Mouse (Mus musculus) MEL (cell line): Measurements from ENCODE around the gene Aff3. TPM values are rescaled to one million over a fixed set of nuclear protein-coding genes. Genes with fewer than 3 reads are reported as not detected.

Source experiments
- DNase-seq: peaks from one replicate; pipeline ENCODE4 v3.0.0; 2011; ENCODE audit warnings: low read depth, low spot score
- H3K27ac ChIP-seq: 2 replicates; pipeline ENCODE4 v1.5.1; 2012; ENCODE audit warnings: low read depth, mild to moderate bottlenecking, control low read depth, low read length, moderate library complexity; ENCODE audit not compliant: control insufficient read depth
- H3K27me3 ChIP-seq, 2 experiments: fragments of 150-350 bp in 1 of 2; sonication (generic) in 1 of 2; 2 replicates each; pipeline ENCODE4 v1.6.1; 2012; ENCODE audit warnings: low read length in 2 of 2, mild to moderate bottlenecking in 2 of 2, improper control_type of control experiment in 1 of 2, moderate library complexity in 1 of 2; ENCODE audit not compliant: insufficient read depth in 2 of 2, control insufficient read depth in 1 of 2
- H3K36me3 ChIP-seq, 2 experiments: 2 replicates each; pipeline ENCODE4 v1.6.1; 2012 to 2014; ENCODE audit warnings: low read length in 2 of 2, improper control_type of control experiment in 1 of 2, inconsistent platforms in 1 of 2, mild to moderate bottlenecking in 1 of 2; ENCODE audit not compliant: insufficient read depth in 2 of 2, control insufficient read depth in 1 of 2
- H3K4me1 ChIP-seq, 2 experiments: fragments of 150-350 bp in 1 of 2; sonication (generic) in 1 of 2; 2 replicates each; pipeline ENCODE4 v1.6.1; 2012; ENCODE audit warnings: low read length in 2 of 2, improper control_type of control experiment in 1 of 2, mild to moderate bottlenecking in 1 of 2; ENCODE audit not compliant: insufficient read depth in 2 of 2, control insufficient read depth in 1 of 2
- H3K4me3 ChIP-seq, 2 experiments: fragments of 150-350 bp in 1 of 2; sonication (generic) in 1 of 2; 2 replicates each; pipeline ENCODE4 v1.5.1; 2012; ENCODE audit warnings: low read depth in 2 of 2, low read length in 2 of 2, mild to moderate bottlenecking in 2 of 2, moderate library complexity in 2 of 2, control low read depth in 1 of 2, improper control_type of control experiment in 1 of 2; ENCODE audit not compliant: control insufficient read depth in 1 of 2, insufficient read depth in 1 of 2
- H3K79me2 ChIP-seq: 2 replicates; pipeline ENCODE4 v1.6.1; 2012; ENCODE audit warnings: mild to moderate bottlenecking, low read length, moderate library complexity; ENCODE audit not compliant: control insufficient read depth, poor library complexity, insufficient read depth
- H3K9ac ChIP-seq: 2 replicates; pipeline ENCODE4 v1.6.1; 2012; ENCODE audit warnings: low read depth, mild to moderate bottlenecking, control low read depth, low read length, moderate library complexity; ENCODE audit not compliant: control insufficient read depth, poor library complexity, severe bottlenecking
- H3K9me3 ChIP-seq: fragments of 150-350 bp; sonication (generic); replicated peaks from 2 replicates; pipeline ENCODE4 v1.6.1; 2012; ENCODE audit warnings: mild to moderate bottlenecking, low read length, improper control_type of control experiment, moderate library complexity; ENCODE audit not compliant: insufficient read depth
- BHLHE40 ChIP-seq: IDR thresholded peaks from 2 replicates; pipeline ENCODE4 v1.6.1; 2012; ENCODE audit warnings: low read depth, mild to moderate bottlenecking, inconsistent platforms, low read length, improper control_type of control experiment, borderline replicate concordance
- CHD2 ChIP-seq: IDR thresholded peaks from 2 replicates; pipeline ENCODE4 v1.6.1; 2011; ENCODE audit warnings: low read length, improper control_type of control experiment
- CTCF ChIP-seq, 3 experiments: IDR thresholded peaks in 2 of 3; conservative IDR thresholded peaks in 1 of 3; 2 replicates each; pipeline ENCODE4 v1.5.1; 2011 to 2012; ENCODE audit warnings: low read length in 3 of 3, low read depth in 2 of 3, mild to moderate bottlenecking in 2 of 3, improper control_type of control experiment in 1 of 3, inconsistent platforms in 1 of 3, mixed read lengths in 1 of 3, moderate library complexity in 1 of 3; ENCODE audit not compliant: control insufficient read depth in 1 of 3, insufficient read depth in 1 of 3, poor library complexity in 1 of 3, severe bottlenecking in 1 of 3
- EP300 ChIP-seq, 2 experiments: IDR thresholded peaks; 2 replicates each; pipeline ENCODE4 v1.6.1; 2011; ENCODE audit warnings: improper control_type of control experiment in 2 of 2, low read length in 2 of 2, low read depth in 1 of 2, mild to moderate bottlenecking in 1 of 2
- ETS1 ChIP-seq: IDR thresholded peaks from 2 replicates; pipeline ENCODE4 v1.6.1; 2012; ENCODE audit warnings: low read depth, mild to moderate bottlenecking, inconsistent platforms, low read length, improper control_type of control experiment, moderate library complexity
- KAT2A ChIP-seq: conservative IDR thresholded peaks from 2 replicates; pipeline ENCODE4 v1.6.1; 2012; ENCODE audit warnings: low read depth, low read length, improper control_type of control experiment, inconsistent platforms
- MAFK ChIP-seq: IDR thresholded peaks from 2 replicates; pipeline ENCODE4 v1.6.1; 2011; ENCODE audit warnings: low read depth, mild to moderate bottlenecking, low read length, improper control_type of control experiment, borderline replicate concordance
- MAZ ChIP-seq: IDR thresholded peaks from 2 replicates; pipeline ENCODE4 v1.6.1; 2012; ENCODE audit warnings: low read depth, mild to moderate bottlenecking, inconsistent platforms, low read length, improper control_type of control experiment
- MYB ChIP-seq: IDR thresholded peaks from 2 replicates; pipeline ENCODE4 v1.6.1; 2011; ENCODE audit warnings: mild to moderate bottlenecking, low read depth, low read length, improper control_type of control experiment
- MYC ChIP-seq: IDR thresholded peaks from 2 replicates; pipeline ENCODE4 v1.6.1; 2011; ENCODE audit warnings: low read depth, mild to moderate bottlenecking, low read length, improper control_type of control experiment, moderate library complexity
- NRF1 ChIP-seq: IDR thresholded peaks from 2 replicates; pipeline ENCODE4 v1.6.1; 2014; ENCODE audit warnings: low read depth, mild to moderate bottlenecking, inconsistent platforms, low read length, improper control_type of control experiment, moderate library complexity; ENCODE audit not compliant: poor library complexity, insufficient read depth, severe bottlenecking
- POLR2AphosphoS5 ChIP-seq: IDR thresholded peaks from 2 replicates; pipeline ENCODE4 v1.6.1; 2012; ENCODE audit warnings: low read depth, borderline replicate concordance, mild to moderate bottlenecking, inconsistent platforms, low read length, moderate library complexity, mixed read lengths
- RAD21 ChIP-seq: IDR thresholded peaks from 2 replicates; pipeline ENCODE4 v1.6.1; 2011; ENCODE audit warnings: mild to moderate bottlenecking, low read depth, low read length, improper control_type of control experiment
- TAL1 ChIP-seq: IDR thresholded peaks from 2 replicates; pipeline ENCODE4 v1.6.1; 2012; ENCODE audit warnings: mild to moderate bottlenecking, inconsistent platforms, low read length, moderate library complexity, mixed read lengths
- TCF12 ChIP-seq: IDR thresholded peaks from 2 replicates; pipeline ENCODE4 v1.6.1; 2014; ENCODE audit warnings: low read depth, mild to moderate bottlenecking, inconsistent platforms, low read length, improper control_type of control experiment, moderate library complexity
- USF1 ChIP-seq: IDR thresholded peaks from 2 replicates; pipeline ENCODE4 v1.6.1; 2014; ENCODE audit warnings: low read depth, mild to moderate bottlenecking, inconsistent platforms, low read length, improper control_type of control experiment, moderate library complexity
- polyA plus RNA-seq, 2 experiments: library from polyadenylated mRNA; stranded (reverse) in 1 of 2; unstranded in 1 of 2; fragments of >175 nt in 1 of 2; fragments of >200 nt in 1 of 2; gene quantifications; 2 replicates each; pipeline versions ENCODE4 v1.2.1 to v1.2.4; 2012; ENCODE audit warnings: low replicate concordance in 2 of 2, low read depth in 1 of 2; ENCODE audit not compliant: insufficient read length in 2 of 2, insufficient read depth in 1 of 2, missing spikeins in 1 of 2
- total RNA-seq: library from RNA; depleted of rRNA; stranded (reverse); fragments of 300-350 nt; gene quantifications from 2 replicates; pipeline ENCODE4 v1.2.3, GENCODE M21; 2012

Aff3 gene
- total and polyA plus RNA-seq, 3 experiments = 18.5 to 41.1 (median 25.4) TPM

DNA sequence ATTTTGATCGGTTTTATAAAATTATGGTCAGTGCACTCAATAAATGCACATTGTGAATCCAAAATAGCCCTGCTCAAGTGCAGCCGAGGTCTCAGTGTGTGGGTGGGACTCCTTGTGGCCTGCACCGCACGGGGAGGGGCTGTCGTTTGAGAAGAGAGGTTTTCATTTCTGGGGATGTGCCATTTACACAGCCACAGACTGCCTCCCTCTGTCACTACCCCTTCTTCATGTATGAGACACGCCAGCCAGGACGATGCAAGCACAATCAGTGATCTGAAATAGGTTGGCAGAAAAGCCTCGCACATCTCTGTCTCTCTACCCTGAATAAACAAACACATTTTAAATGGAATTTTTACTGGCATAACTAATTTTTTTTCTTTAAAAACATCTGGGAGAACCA is 443.3 kb downstream of the Aff3 start:
- H3K36me3 ChIP-seq = no peaks in the 10 kb centered on the region; a peak in 1 of 4 replicates
- no peaks in the 10 kb centered on the region for H3K79me2 ChIP-seq
- H3K4me3 ChIP-seq = no peak overlapping the region
- TF ChIP-seq MAZ (no peak), KAT2A (no peak), RAD21 (no peak), ETS1 (no peak), NRF1 (no peak)
- H3K9ac ChIP-seq = no peak overlapping the region
- H3K4me1 ChIP-seq = no peaks in the 10 kb centered on the region
- no peaks in the 10 kb centered on the region for H3K9me3 ChIP-seq
- no peak for DNase-seq
- H3K27ac ChIP-seq = no peak overlapping the region
- no peaks in the 10 kb centered on the region for H3K27me3 ChIP-seq

- H3K4me1 ChIP-seq = no peaks in the 10 kb centered on the region
- no peak overlapping the region for H3K9ac ChIP-seq
- no peak for DNase-seq
- no peaks in the 10 kb centered on the region for H3K79me2 ChIP-seq
- H3K4me3 ChIP-seq = no peak overlapping the region
- H3K36me3 ChIP-seq = no peaks in the 10 kb centered on the region
- TF ChIP-seq TAL1 (no peak), USF1 (no peak), NRF1 (no peak), CHD2 (no peak), TCF12 (no peak), BHLHE40 (no peak), POLR2AphosphoS5 (no peak), MYC (no peak), CTCF (IDR thresholded peaks at IDR 0.05 in 2 of 3, conservative IDR thresholded peaks at IDR 0.05 in 1 of 3; ENCODE audit: control insufficient read depth in 1 of 3, insufficient read depth in 1 of 3, low read depth in 2 of 3, low read length in 3 of 3, poor library complexity in 1 of 3, severe bottlenecking in 1 of 3) (no peak), EP300 (IDR thresholded peaks at IDR 0.05; ENCODE audit: low read depth in 1 of 2, low read length in 2 of 2) (no peak), MYB (no peak), MAFK (no peak), ETS1 (no peak)
- no peaks in the 10 kb centered on the region for H3K9me3 ChIP-seq
- H3K27me3 ChIP-seq = no peaks in the 10 kb centered on the region
- H3K27ac ChIP-seq = no peak overlapping the region
These were observed 446.6 kb downstream of the Aff3 start for GRCm38 (mm10) chr1:38217912-38218795.
